Mouse (Mus musculus): ENCODE data around the gene Mpst. TPM values are rescaled to one million over a fixed set of nuclear protein-coding genes. Genes with fewer than 3 reads are reported as not detected.

The Mpst gene
- total and polyA plus RNA-seq, 3 experiments, result 19.9 to 101 (median 20.2) TPM

GRCm38 (mm10) chr15:78429871-78430622 lies 23.8 kb downstream of the Mpst start:
- Histone ChIP-seq H3K4me3 (ENCODE audit: low read depth, low read length) (no peak overlapping the region), H3K36me3 (replicated peaks) (no peaks in the 10 kb centered on the region), H3K9me3 (replicated peaks) (no peaks in the 10 kb centered on the region), H3K4me1 (ENCODE audit: insufficient read depth, low read depth, low read length) (peaks cover 7% of the 10 kb centered on the region; the same call in 1 of the 2 replicates), H3K27me3 (ENCODE audit: insufficient read depth, low read length) (peaks cover 90% of the 10 kb centered on the region)
- ATAC-seq (ENCODE audit: extremely low read depth, insufficient number of reproducible peaks, low FRiP score, poor library complexity, severe bottlenecking) (no peak), DNase-seq (ENCODE audit: low spot score) (no peak)
- TF ChIP-seq GATA2 (IDR thresholded peaks at IDR 0.05; ENCODE audit: borderline replicate concordance, low read depth, low read length), result no peak

- H3K27me3 ChIP-seq (ENCODE audit: insufficient read depth, low read length), result peaks cover 96% of the 10 kb centered on the region
- no peak overlapping the region for H3K4me3 ChIP-seq (ENCODE audit: low read depth, low read length)
- DNase-seq (ENCODE audit: low spot score), result no peak
- H3K4me1 ChIP-seq (ENCODE audit: insufficient read depth, low read depth, low read length), result peaks cover 15% of the 10 kb centered on the region; the same call in 1 of the 2 replicates
- TF ChIP-seq TAL1 (conservative IDR thresholded peaks at IDR 0.05; ENCODE audit: low read depth, low read length), result no peak
- TF ChIP-seq CTCF (IDR thresholded peaks at IDR 0.05; ENCODE audit: low read depth, low read length), result no peak
- TF ChIP-seq POLR2AphosphoS5 (IDR thresholded peaks at IDR 0.05; ENCODE audit: insufficient replicate concordance, low read depth, low read length), result no peak
- TF ChIP-seq GATA1 (IDR thresholded peaks at IDR 0.05; ENCODE audit: borderline replicate concordance, low read length), result no peak
- no peak for TF ChIP-seq GATA2 (IDR thresholded peaks at IDR 0.05; ENCODE audit: borderline replicate concordance, low read depth, low read length)
- no peak for ATAC-seq (ENCODE audit: extremely low read depth, insufficient number of reproducible peaks, low FRiP score, poor library complexity, severe bottlenecking)
- no peaks in the 10 kb centered on the region for H3K36me3 ChIP-seq (replicated peaks)
- H3K9me3 ChIP-seq (replicated peaks), result no peaks in the 10 kb centered on the region
These were observed 24.7 kb downstream of the Mpst start for GRCm38 (mm10) chr15:78430874-78431273.

- H3K4me3 ChIP-seq (ENCODE audit: low read depth, low read length), result no peak overlapping the region
- no peak for ATAC-seq (ENCODE audit: extremely low read depth, insufficient number of reproducible peaks, low FRiP score, poor library complexity, severe bottlenecking)
- no peak for DNase-seq (ENCODE audit: low spot score)
- TF ChIP-seq POLR2AphosphoS5 (IDR thresholded peaks at IDR 0.05; ENCODE audit: insufficient replicate concordance, low read depth, low read length) (no peak), GATA2 (IDR thresholded peaks at IDR 0.05; ENCODE audit: borderline replicate concordance, low read depth, low read length) (no peak), CTCF (IDR thresholded peaks at IDR 0.05; ENCODE audit: low read depth, low read length) (no peak)
- no peaks in the 10 kb centered on the region for H3K9me3 ChIP-seq (replicated peaks)
- peaks cover 19% of the 10 kb centered on the region for H3K4me1 ChIP-seq (ENCODE audit: insufficient read depth, low read depth, low read length)
- H3K36me3 ChIP-seq (replicated peaks), result no peaks in the 10 kb centered on the region
- H3K27me3 ChIP-seq (ENCODE audit: insufficient read depth, low read length), result peaks cover 97% of the 10 kb centered on the region
These were observed 25.4 kb downstream of the Mpst start for GRCm38 (mm10) chr15:78431541-78432121.

GRCm38 (mm10) chr15:78434896-78435520 lies 28.8 kb downstream of the Mpst start:
- Histone ChIP-seq H3K9me3 (replicated peaks) (no peaks in the 10 kb centered on the region), H3K27me3 (ENCODE audit: insufficient read depth, low read length) (peaks cover 99% of the 10 kb centered on the region), H3K4me3 (ENCODE audit: low read depth, low read length) (no peak overlapping the region), H3K4me1 (ENCODE audit: insufficient read depth, low read depth, low read length) (peaks cover 34% of the 10 kb centered on the region), H3K36me3 (replicated peaks) (no peaks in the 10 kb centered on the region)
- ATAC-seq (ENCODE audit: extremely low read depth, insufficient number of reproducible peaks, low FRiP score, poor library complexity, severe bottlenecking) (no peak), DNase-seq (ENCODE audit: low spot score) (no peak)
- TF ChIP-seq POLR2AphosphoS5 (IDR thresholded peaks at IDR 0.05; ENCODE audit: insufficient replicate concordance, low read depth, low read length) (no peak), GATA2 (IDR thresholded peaks at IDR 0.05; ENCODE audit: borderline replicate concordance, low read depth, low read length) (no peak), CTCF (IDR thresholded peaks at IDR 0.05; ENCODE audit: low read depth, low read length) (0 out of 2 replicates have a peak, but pooled peaks have one; percentile 9), TAL1 (conservative IDR thresholded peaks at IDR 0.05; ENCODE audit: low read depth, low read length) (no peak), GATA1 (IDR thresholded peaks at IDR 0.05; ENCODE audit: borderline replicate concordance, low read length) (no peak)

- no peak for TF ChIP-seq GATA2 (IDR thresholded peaks at IDR 0.05; ENCODE audit: borderline replicate concordance, low read depth, low read length)
- no peak for TF ChIP-seq CTCF (IDR thresholded peaks at IDR 0.05; ENCODE audit: low read depth, low read length)
- TF ChIP-seq GATA1 (IDR thresholded peaks at IDR 0.05; ENCODE audit: borderline replicate concordance, low read length), result no peak
- TF ChIP-seq TAL1 (conservative IDR thresholded peaks at IDR 0.05; ENCODE audit: low read depth, low read length), result no peak
- no peak for TF ChIP-seq POLR2AphosphoS5 (IDR thresholded peaks at IDR 0.05; ENCODE audit: insufficient replicate concordance, low read depth, low read length)
- Histone ChIP-seq H3K9me3 (replicated peaks) (no peaks in the 10 kb centered on the region), H3K4me3 (ENCODE audit: low read depth, low read length) (no peak overlapping the region), H3K36me3 (replicated peaks) (no peaks in the 10 kb centered on the region), H3K27me3 (ENCODE audit: insufficient read depth, low read length) (peaks cover 99% of the 10 kb centered on the region), H3K4me1 (ENCODE audit: insufficient read depth, low read depth, low read length) (peaks cover 34% of the 10 kb centered on the region)
- DNase-seq (ENCODE audit: low spot score) (no peak), ATAC-seq (ENCODE audit: extremely low read depth, insufficient number of reproducible peaks, low FRiP score, poor library complexity, severe bottlenecking) (no peak)
These were observed 29.5 kb downstream of the Mpst start for GRCm38 (mm10) chr15:78435681-78436080.

GRCm38 (mm10) chr15:78436380-78437192 lies 30.4 kb downstream of the Mpst start:
- Histone ChIP-seq H3K4me3 (ENCODE audit: low read depth, low read length) (peak overlapping the region; percentile 20; the same call in 1 of the 2 replicates), H3K4me1 (ENCODE audit: insufficient read depth, low read depth, low read length) (peaks cover 38% of the 10 kb centered on the region), H3K27me3 (ENCODE audit: insufficient read depth, low read length) (peaks cover 99% of the 10 kb centered on the region), H3K36me3 (replicated peaks) (no peaks in the 10 kb centered on the region), H3K9me3 (replicated peaks) (no peaks in the 10 kb centered on the region)
- DNase-seq (ENCODE audit: low spot score) (peak; percentile 65), ATAC-seq (ENCODE audit: extremely low read depth, insufficient number of reproducible peaks, low FRiP score, poor library complexity, severe bottlenecking) (no peak)
- TF ChIP-seq GATA1 (IDR thresholded peaks at IDR 0.05; ENCODE audit: borderline replicate concordance, low read length), result no peak
- no peak for TF ChIP-seq POLR2AphosphoS5 (IDR thresholded peaks at IDR 0.05; ENCODE audit: insufficient replicate concordance, low read depth, low read length)
- no peak for TF ChIP-seq CTCF (IDR thresholded peaks at IDR 0.05; ENCODE audit: low read depth, low read length)
- no peak for TF ChIP-seq GATA2 (IDR thresholded peaks at IDR 0.05; ENCODE audit: borderline replicate concordance, low read depth, low read length)
- no peak for TF ChIP-seq TAL1 (conservative IDR thresholded peaks at IDR 0.05; ENCODE audit: low read depth, low read length)
